Mouse (Mus musculus) activated CD4-positive, CD25-positive, alpha-beta regulatory T cell, adult 4 months (primary cell): ENCODE data around the gene Gstp3. TPM values are rescaled to one million over a fixed set of nuclear protein-coding genes. Genes with fewer than 3 reads are reported as not detected.
"Not testable (repeated sequence)": the region's sequence is repeated elsewhere in the genome, so short reads cannot be mapped to it uniquely, and the experiment has no call there.

Experiments used
- ATAC-seq: one replicate; pipeline ENCODE4 v1.8.0; 2017
- polyA plus RNA-seq, 2 experiments: library from polyadenylated mRNA; unstranded; fragments of 100-300 nt; shearing (Covaris generic); gene quantifications; one replicate each; pipeline ENCODE4 v1.2.1; 2017

Gstp3 gene
- polyA plus RNA-seq, 2 experiments from 2014 or later = 202 to 218 TPM

GRCm38 (mm10) chr19:4089128-4089527, 29.8 kb upstream of the Gstp3 start:
- no peak for ATAC-seq

- ATAC-seq = no peak
Measured at GRCm38 (mm10) chr19:4088146-4088545, 28.8 kb upstream of the Gstp3 start.

- ATAC-seq = no peak
Measured at GRCm38 (mm10) chr19:4087090-4087489, 27.7 kb upstream of the Gstp3 start.

GRCm38 (mm10) chr19:4086156-4086555, 26.8 kb upstream of the Gstp3 start:
- ATAC-seq = no peak

- no peak for ATAC-seq
Measured at GRCm38 (mm10) chr19:4084984-4085383, 25.6 kb upstream of the Gstp3 start.

- ATAC-seq = no peak
Measured at GRCm38 (mm10) chr19:4083826-4084225, 24.5 kb upstream of the Gstp3 start.

- ATAC-seq = no peak
Measured at GRCm38 (mm10) chr19:4083316-4083715, 23.9 kb upstream of the Gstp3 start.

GRCm38 (mm10) chr19:4082219-4082965, 23.0 kb upstream of the Gstp3 start:
- ATAC-seq = no peak

GRCm38 (mm10) chr19:4081394-4081793, 22.0 kb upstream of the Gstp3 start, which contains the start of gene Cabp2:
Cabp2 (plus strand) TSS chr19:4081578.
- ATAC-seq = no peak

GRCm38 (mm10) chr19:4080511-4081009, 21.2 kb upstream of the Gstp3 start:
- ATAC-seq = peak; percentile 54

- ATAC-seq = no peak
Measured at GRCm38 (mm10) chr19:4079594-4079993, 20.2 kb upstream of the Gstp3 start.

- no peak for ATAC-seq
Measured at GRCm38 (mm10) chr19:4075531-4075930, 16.2 kb upstream of the Gstp3 start.

- ATAC-seq = no peak
Measured at GRCm38 (mm10) chr19:4072706-4073424, 13.5 kb upstream of the Gstp3 start.

- no peak for ATAC-seq
Measured at GRCm38 (mm10) chr19:4071406-4071805, 12.0 kb upstream of the Gstp3 start.

- no peak for ATAC-seq
Measured at GRCm38 (mm10) chr19:4070756-4071155, 11.4 kb upstream of the Gstp3 start.

GRCm38 (mm10) chr19:4070311-4070710, 10.9 kb upstream of the Gstp3 start:
- no peak for ATAC-seq

- ATAC-seq = no peak
Measured at GRCm38 (mm10) chr19:4068717-4069410, 9.5 kb upstream of the Gstp3 start.

- ATAC-seq = not testable (repeated sequence)
Measured at GRCm38 (mm10) chr19:4068242-4068641, 8.9 kb upstream of the Gstp3 start.

- ATAC-seq = peak; percentile 32
Measured at GRCm38 (mm10) chr19:4066877-4067276, 7.5 kb upstream of the Gstp3 start.

- ATAC-seq = peak; percentile 77
Measured at GRCm38 (mm10) chr19:4066280-4066679, 6.9 kb upstream of the Gstp3 start.

- ATAC-seq = not testable (repeated sequence)
Measured at GRCm38 (mm10) chr19:4064501-4064900, 5.1 kb upstream of the Gstp3 start.

- ATAC-seq = not testable (repeated sequence)
Measured at GRCm38 (mm10) chr19:4063357-4063756, 4.0 kb upstream of the Gstp3 start.

GRCm38 (mm10) chr19:4060899-4061465, 1.6 kb upstream of the Gstp3 start:
- ATAC-seq = no peak
